Mouse (Mus musculus) ovary, postnatal 36 days (tissue): ENCODE data around the gene Folr2.

Experiments used
- DNase-seq: peaks from one replicate; pipeline ENCODE4 v3.0.0; 2022; ENCODE audit warnings: low spot score, mixed read lengths

Gene Folr2

DNA sequence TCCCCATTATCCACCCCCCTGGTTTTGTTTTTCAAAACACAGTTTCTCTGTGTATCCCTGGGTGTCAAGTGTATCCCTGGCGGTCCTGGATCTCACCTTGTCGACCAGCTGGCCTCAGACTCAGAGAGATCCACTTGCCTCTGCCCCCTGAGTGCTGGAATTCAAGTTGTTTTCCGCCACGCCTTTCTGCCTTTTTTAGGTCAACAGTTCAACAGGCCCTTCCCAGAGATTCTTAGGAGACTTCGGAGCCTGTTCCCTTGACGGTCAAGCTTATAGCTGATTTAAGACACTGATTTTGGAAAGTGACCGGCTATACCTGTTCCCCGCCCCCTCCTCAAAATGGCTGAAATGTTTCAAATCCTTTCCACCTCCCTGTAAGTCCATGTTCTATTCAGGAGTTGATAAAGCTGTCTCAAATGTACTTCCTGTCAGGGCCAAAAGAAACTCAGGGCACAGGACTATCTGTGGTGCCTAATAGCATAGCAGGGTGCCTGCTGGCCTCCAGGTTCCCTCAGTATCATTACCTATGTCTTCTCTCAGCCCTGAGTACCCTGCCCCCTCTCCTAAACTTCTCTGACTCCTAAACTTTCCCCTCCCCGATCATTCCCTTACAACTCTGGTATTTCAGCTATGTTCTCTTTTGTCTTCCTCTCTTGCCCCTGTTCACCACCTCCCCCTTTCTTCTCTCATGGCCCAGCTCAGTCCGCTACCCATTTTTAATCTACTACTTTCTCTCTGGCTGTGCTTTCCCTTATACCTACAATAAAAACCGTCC lies 9.7 kb upstream of the Folr2 start:
- DNase-seq, result no peak

DNA sequence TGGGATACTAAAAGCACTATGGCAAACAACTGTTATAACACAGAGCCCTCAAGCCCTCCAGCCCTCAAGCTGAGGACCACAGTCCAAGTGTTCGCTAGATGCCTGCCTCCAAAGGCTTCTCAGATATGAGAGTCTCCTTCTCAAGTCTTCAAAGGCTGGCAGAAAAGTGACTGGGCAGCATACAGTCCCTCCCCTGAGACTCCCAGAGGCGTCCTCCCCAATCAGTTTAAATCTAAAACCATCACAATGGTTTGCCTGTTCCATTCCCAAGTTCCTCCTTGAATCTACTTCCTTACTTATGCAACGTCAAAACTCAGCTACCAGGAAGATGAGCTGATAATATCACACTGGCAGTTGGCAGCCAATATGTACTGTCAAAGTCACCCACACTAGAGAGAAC lies 6.4 kb upstream of the Folr2 start, which contains the start of gene Anapc15:
Gene Anapc15 (plus strand): TSS at position 301 of the 400 bp plus-strand sequence.
- DNase-seq, result no peak

DNA sequence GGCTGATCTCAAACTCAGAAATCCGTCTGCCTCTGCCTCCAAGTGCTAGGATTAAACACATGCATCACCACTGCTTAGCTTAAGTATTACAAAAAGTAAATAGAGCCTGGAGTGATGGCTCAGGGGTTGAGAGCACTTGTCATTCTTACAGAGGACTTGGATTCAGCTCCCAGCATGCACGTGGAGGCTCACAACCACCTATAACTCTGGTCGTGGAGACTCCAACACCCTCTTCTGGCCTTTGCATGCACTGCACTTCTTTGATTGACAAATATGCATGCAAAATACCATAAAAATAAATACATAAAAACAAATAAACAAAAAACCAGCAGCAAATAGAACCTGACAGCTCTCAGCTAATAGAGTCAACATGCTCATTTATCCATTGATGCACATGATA lies 5.3 kb upstream of the Folr2 start:
- DNase-seq, result no peak

DNA sequence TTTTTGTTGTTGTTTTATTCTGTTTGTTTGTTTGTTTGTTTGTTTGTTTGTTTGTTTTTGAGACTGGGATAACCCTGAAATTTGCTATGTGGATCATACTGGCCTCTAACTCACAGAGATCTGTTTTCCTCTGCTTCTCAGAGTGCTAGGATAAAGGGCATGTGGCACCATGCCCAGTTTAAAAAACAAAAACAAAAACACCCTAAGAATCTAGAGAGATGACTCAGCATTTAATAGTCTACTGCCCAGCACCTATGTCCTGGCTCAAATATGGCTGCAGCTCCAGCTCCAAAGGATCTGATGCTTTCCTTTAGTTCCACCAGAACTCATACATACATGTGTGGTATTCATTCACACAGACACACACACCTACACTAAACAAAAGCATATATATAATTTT lies 4.0 kb upstream of the Folr2 start:
- DNase-seq, result no peak

DNA sequence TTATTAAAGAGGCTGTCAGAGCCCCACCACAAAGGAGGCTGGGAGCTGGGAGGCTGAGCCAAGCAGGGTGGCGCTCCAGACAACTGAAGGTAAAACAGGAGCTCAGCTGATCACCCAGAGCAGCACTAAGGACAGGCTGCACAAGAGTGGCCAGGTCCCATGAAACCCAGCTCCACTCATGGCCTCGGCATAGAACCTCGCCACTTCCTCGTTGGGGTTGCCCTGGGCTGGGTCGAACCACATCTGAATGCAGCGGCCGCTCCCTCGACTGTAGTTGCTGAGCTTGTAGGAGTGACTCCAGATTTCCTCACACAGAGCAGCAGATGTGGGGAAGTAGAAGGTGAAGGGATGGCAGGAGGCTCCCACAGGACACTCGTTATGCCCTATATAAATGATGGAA lies 1.4 kb upstream of the Folr2 start:
- no peak for DNase-seq

DNA sequence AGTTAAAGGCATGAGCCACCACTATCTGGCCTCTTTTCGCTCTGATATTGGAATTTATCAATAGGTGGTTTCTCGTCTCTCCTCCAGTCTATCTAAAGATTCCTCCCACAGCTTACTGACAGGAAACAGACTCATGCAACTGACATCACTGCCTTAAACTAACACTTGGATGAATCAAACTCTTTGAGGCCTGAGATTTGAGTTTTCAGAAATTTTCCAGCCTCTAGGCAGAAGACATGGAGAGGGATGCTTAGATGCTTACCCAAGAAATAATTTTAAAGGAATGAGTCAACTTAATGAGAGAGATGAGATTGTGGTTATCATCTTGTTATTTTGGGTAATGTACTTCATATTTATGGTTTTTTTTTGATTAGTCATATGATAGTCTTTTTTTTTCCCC lies 3.2 kb downstream of the Folr2 start:
- no peak for DNase-seq

DNA sequence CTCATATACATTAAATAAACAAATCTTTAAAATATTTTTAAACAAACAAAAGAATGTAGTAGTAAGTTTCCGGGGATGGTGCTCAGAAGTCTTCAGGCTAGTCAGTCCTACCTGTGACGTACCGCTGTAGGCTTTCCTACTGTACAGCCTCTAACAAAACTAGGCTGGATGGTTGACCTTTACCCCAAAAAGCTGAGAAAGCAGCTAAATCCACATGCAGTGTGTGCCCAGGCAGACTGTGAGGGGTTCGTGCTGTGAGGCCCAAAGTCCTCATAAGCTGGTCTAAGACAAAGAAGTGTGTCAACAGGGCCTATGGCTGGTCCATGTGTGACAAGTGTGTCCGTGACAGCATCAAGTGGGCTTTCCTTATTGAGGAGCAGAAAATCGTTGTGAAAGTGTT lies 4.1 kb downstream of the Folr2 start:
- no peak for DNase-seq

DNA sequence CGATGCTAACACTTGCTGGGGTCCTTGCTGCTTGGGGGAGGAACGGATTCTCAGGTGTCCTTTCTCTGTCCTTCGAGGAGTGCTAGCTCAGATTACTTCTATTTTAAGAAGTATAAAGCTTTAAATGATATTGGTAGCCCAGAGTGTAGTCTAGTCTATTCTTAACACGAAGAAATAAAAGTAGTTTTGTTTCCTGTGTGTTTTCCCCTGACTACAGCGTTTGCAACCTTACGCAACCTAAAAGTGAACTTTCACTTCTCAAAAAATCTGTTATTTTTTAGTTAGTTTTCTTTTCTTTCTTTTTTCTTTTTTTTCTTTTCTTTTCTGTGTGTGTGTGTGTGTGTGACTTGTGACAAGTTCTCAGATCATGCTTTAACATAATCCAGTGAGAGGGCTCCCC lies 5.3 kb downstream of the Folr2 start:
- DNase-seq, result no peak

DNA sequence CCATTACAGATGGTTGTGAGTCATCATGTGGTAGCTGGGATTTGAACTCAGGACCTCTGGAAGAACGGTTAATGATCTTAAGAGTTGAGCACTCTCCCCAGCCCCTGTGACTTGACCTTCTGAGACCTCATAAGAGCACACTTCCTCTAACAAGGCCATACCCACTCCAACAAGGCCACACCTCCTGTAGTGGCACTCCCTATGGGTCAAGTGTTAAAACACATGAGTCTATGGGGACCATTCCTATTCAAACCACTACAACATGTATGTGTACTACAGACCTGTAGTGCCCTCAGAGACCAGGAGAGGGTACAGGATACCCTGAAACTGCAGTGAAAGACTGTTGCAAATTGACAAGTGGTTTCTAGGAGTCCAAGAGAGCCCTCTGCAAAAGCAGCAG lies 9.1 kb downstream of the Folr2 start:
- no peak for DNase-seq

DNA sequence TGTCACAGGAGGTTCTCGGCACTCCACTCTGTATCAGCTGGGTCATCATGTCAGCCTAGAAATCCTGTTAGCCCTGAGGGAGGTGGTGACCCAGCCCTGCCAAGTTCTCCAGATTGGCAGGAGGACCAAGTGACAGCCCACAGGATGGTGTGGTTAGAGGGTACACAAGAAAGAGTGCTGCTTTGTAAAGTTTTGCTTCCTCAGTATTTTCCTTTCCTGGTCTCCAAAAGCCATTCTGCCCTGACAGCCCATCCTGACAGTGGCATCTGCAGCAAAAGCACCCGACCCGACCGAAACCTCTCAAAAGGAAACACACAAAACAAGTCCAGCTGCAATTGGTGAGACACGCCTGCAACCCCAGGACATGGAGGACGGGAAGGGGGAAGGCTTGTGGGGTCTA lies 12.8 kb downstream of the Folr2 start:
- DNase-seq, result no peak

DNA sequence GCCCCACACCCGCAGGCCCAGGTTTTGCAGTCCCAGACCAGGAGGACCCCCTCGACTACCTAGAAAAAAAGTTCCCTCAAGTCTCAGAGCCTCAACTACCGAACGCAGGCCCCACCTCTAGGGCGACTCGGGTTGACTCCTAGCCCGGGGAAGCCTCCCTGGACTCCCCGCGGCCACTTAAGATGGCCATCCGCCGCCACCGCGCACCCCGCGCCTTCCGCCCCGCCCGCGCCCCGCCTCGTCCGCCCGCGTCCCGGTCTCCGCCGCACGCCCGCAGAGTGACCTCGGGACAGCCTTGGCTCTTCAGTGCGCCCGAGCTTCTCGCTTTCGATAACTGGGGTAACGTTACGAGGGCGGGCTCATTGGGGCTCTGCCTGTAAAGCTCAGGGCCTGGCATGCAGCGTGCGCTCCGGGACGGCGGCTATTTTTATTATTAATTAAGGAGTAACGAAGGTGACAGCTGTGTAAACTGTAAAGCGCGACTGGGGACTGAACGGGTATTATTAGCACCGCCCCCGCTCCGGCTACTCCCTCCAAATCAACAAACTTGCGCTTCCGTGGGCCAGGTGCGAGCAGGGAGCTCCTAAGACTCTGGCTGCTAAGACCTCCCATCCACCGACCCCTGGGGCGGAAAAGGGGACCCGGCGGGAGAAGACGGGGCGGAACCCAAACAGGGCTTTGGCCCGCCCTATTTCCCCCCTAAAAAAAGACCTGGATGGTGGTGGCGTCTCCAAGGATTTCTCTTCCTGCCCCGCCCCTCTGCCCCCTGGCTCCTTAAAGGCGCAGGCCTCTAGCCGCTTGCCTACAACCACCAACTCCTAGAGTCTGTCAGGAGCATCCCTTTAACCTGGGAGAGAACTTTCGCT lies 19.2 kb downstream of the Folr2 start, which contains the start of gene Inppl1:
Gene Inppl1 (minus strand): TSS at position 624 of the 866 bp plus-strand sequence.
- DNase-seq, result peak; percentile 89

DNA sequence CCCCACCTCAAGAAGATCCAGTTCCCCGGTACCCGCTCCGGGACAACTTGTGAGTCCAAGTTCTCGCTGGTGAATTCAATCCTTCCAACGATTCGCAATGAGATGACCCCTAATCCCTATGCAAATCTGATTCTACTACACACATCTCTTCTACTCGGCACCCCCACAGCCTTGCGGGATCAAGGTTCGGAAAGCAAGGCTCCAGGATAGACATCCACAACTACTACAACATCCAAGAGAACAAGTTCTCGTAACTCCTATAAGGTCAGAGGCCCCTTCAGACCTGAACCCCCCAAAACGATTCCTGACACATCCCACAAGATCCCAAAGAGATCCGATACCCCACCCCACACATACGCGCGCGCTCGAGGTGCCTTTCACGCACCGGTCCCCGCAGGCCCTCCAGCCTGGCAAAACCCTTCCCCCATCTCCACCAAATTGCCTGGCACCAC lies 19.8 kb downstream of the Folr2 start:
- DNase-seq, result no peak

DNA sequence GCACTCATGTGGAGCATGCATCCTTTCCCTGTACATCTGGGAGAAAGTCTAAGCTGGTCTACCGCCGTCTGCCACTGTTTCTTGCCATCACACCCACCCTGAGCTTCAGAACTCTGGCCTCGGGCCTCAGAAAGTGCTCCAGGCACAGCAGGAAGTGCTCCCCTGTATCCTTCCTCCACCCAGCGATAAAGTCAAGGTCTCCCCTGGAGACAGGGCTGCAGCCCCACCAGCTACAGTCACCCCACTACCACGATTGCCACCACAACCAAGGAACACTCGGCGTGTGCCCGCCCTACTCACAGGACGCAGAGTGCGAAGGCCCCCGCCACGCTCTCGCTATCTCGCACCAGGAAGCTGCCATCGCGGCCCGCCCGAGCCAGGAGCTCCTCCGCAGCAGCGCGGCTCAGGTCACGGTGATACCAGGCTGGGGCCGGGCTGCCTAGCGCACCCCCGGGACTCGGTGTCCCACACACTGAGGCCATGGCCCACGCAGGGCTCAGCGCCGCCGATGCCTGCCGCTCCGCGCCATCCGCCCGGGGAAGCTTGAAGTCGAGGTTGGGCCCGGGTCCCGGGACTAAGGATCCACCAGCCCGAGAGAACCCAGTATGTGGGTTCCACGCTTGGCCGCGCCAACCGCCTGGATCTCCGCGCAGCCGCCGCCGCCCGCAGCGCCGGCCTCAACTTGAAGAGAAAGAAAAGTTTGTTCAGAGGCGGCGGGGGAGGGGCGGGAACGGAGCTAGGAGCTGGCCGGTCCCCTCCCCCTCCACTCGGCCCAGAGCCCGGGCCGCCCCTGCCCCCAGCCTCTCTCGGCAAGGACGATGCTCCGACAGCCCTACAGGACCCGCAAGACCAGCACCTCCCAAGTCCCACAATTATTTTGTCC lies 20.5 kb downstream of the Folr2 start:
- peak; percentile 75 for DNase-seq

DNA sequence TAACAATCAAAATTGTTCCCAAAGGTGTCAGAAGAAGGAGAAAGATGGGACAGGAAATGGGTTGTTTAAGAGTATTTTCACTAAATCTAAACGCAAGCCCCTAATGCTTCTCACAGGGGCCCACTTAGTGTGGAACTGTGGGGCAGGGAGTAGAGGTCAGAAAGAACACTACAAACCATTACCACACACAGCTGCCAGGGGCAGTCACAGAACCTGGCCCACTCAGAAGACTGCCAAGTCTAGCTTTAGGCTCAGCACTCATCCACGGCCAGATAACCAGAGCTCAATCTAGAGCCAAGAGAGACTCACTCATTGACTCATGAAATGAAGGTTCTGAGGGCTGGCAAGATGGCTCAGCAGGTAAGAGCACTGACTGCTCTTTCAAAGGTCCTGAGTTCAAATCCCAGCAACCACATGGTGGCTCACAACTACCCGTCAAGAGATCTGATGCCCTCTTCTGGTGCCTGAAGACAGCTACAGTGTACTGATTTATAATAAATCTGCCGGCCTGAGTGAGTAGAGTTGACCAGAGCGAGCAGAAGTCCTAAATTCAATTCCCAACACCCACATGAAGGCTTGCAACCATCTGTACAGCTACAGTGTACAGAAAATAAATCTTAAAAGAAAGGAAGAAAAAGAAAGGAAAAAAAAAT lies 21.4 kb downstream of the Folr2 start:
- DNase-seq, result no peak

DNA sequence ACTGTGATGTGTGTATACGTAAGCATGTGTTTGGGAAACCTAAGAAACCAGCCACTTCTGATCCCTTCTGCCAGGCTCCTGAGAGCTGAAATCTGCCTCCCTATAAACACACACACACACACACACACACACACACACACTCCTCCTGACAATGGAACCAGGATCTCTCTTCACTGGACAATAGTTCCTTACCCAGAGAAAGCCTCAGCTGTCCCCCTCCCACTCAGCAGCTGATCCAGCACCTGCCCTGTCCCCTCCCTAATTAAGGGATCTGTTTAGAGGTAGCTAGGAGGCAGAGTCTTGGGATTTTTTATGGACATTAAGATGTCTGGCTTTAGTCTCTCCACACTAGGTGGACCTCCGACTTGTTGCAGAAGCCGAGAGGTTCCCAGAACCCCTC lies 22.1 kb downstream of the Folr2 start:
- no peak for DNase-seq

DNA sequence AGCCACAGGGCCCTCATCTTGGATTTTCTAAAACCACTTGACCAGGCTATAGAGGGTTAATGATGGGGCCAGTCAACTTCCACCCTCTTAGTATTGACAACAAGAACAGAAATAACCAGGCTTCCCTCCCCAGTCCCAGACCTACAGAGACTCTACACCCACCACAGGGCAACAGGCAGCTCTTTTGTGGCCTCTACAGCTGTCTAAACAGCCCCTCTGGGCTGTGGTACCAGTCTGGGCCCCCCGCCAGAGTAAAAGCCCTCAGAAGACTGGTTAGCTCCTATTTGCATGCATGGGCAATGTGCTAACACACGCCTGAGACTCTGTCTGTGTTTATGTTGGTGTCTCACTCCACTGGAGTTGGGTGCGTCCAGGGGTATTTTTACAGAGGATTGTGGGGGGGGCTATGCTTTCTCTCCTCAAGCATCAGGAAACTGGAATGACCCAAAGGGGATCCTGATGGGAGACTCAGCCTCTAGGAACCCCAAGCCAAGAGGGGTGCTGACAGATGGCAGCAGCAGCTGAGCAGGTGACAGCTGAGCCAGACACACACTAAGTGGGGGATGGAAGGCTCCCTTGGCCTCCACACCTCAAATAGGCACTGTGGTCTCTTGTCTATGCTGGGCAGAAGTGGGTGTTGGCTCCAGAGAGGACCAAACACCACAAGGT lies 22.9 kb downstream of the Folr2 start:
- DNase-seq, result no peak

DNA sequence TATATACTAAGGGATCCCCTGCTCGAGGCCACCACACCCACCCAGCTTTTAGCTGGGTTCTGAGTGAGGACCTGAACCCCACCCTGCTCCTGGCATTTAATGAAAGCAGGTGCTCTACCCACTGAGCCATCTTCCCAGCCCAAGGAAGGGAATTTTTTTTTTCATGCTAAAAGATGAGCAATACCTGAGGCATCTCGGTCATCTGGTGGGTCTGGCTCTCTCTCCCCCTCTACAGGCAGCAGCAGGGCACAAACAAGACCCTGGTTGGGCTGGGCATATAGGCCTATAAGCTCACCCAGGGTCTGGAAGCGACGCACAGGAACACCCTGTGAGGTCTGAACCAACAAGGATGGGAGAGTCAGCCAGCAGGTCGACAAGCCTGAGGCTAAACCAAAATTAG lies 23.6 kb downstream of the Folr2 start:
- DNase-seq, result no peak

DNA sequence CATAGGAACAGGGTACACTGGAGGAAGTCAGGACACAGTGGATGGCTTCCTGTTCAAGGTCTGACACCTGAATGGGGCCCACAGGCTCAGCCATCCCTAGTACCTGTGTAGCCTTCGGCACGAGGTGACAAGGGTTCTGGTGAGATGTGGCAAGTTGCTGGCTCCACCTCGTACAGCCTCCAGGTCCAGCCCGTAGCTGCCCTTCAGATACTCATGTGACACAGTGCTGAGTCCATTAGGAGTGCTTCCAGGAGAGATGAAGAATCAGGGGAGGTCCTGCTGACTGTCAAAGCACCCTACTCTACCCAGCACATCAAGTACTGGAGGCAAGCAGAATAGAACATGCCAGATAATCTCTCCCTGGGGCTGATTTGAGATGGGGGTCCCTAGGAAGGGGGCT lies 24.6 kb downstream of the Folr2 start:
- DNase-seq, result no peak

DNA sequence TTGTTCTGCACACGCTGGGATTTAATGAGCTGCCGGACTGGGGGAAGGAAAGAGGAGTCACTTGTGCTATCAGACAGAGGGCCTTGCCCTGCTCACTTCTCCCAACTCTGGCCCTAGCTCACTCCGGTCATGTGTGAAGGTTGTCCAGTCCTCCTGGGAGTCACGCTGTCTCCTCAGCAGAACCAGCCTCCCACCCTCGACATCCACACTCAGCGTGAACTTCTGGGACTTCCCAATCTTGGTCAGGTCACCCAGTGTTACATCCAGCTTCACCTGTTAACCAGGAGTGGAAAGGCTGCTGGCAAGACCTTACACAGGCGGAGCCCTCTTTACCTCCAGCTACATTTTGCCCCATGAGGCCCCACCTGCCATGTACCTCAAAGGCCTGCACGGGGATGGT lies 25.6 kb downstream of the Folr2 start:
- DNase-seq, result no peak

DNA sequence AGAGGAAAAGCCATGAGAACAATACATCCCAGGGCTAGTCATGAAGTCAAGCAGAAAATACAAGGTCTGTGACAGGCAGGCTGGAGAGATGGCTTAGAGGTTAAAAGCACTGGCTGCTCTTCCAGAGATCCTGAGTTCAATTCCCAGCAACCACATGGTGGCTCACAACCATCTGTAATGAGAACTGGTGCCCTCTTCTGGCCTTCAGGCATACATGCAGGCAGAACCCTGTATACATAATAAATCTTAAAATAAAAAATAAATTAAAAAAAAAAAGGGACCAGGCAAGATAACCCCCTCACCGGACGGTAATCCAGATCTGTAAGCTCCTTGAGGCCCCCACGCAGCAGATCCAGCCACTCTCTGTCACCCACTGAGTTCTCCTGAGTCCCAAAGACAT lies 26.6 kb downstream of the Folr2 start:
- no peak for DNase-seq
